Mouse (Mus musculus): ENCODE results near the gene Gpr89.

GRCm38 (mm10) chr3:96905592-96905991 is 446 bp upstream of the Gpr89 start:
- TF ChIP-seq CTCF (conservative IDR thresholded peaks at IDR 0.05; ENCODE audit: insufficient read depth, insufficient read length, low read depth, low read length) (no peak), POLR2A (IDR thresholded peaks at IDR 0.05; ENCODE audit: low read depth, low read length) (no peak)
